Mouse (Mus musculus): ENCODE results near the gene Cyb561a3. TPM values are rescaled to one million over a fixed set of nuclear protein-coding genes. Genes with fewer than 3 reads are reported as not detected.
A peak's percentile ranks its signal among the peaks of the same experiment; 100 is the strongest.
"Not testable (repeated sequence)": the region's sequence is repeated elsewhere in the genome, so short reads cannot be mapped to it uniquely, and the experiment has no call there.

The Cyb561a3 gene
- polyA plus RNA-seq (2014; fragmentation: Nextera tagmentation; extraction: Ambion mirVana) = 12.5 and 17.0 TPM in 2 replicates

- WGBS = under 1% methylated on average over 44 of the region's 44 CpGs
Measured at GRCm38 (mm10) chr19:10576690-10577561, at the start of gene Cyb561a3, which contains the start of gene Tmem138. TSS of gene Cyb561a3 (plus strand) at chr19:10577172. TSS of gene Tmem138 (minus strand) at chr19:10577362.

GRCm38 (mm10) chr19:10530082-10530481, 46.9 kb upstream of the Cyb561a3 start:
- Histone ChIP-seq H3K4me1 (replicated peaks; ENCODE audit: control insufficient read depth, insufficient read depth, low read length) (no peaks in the 10 kb centered on the region; the same call in 1 of the 2 replicates), H3K27me3 (ENCODE audit: control insufficient read depth, insufficient read depth, low read length) (no peaks in the 10 kb centered on the region), H3K9me3 (ENCODE audit: control insufficient read depth, low read length) (no peaks in the 10 kb centered on the region), H3K4me2 (replicated peaks; ENCODE audit: low read depth, low read length) (no peak overlapping the region), H3K36me3 (ENCODE audit: control insufficient read depth, insufficient read depth, low read length) (0 out of 2 replicates have a peak, but pooled peaks cover 2% of the 10 kb centered on the region), H3K9ac (ENCODE audit: low read depth, low read length) (no peak overlapping the region), H3K4me3 (ENCODE audit: low read depth, low read length) (no peak overlapping the region), H3K27ac (ENCODE audit: low read depth, low read length) (no peak overlapping the region)
- ATAC-seq (ENCODE audit: low FRiP score) (no peak), DNase-seq (ENCODE audit: low spot score) (no peak)
- 97% methylated on average over 1 of the region's 1 CpGs for WGBS

More at GRCm38 (mm10) chr19:10576690-10577561, at the start of gene Cyb561a3, which contains the start of gene Tmem138:
- Histone ChIP-seq H3K4me2 (replicated peaks; ENCODE audit: low read depth, low read length) (peak within 1 kb of the TSS; percentile 81), H3K4me1 (replicated peaks; ENCODE audit: control insufficient read depth, insufficient read depth, low read length) (0 out of 2 replicates have a peak, but pooled peaks cover 4% of the 10 kb centered on the region), H3K36me3 (ENCODE audit: control insufficient read depth, insufficient read depth, low read length) (no peaks in the 10 kb centered on the region), H3K27me3 (ENCODE audit: control insufficient read depth, insufficient read depth, low read length) (no peaks in the 10 kb centered on the region), H3K9ac (ENCODE audit: low read depth, low read length) (peak within 1 kb of the TSS; percentile 86), H3K9me3 (ENCODE audit: control insufficient read depth, low read length) (no peaks in the 10 kb centered on the region), H3K27ac (ENCODE audit: low read depth, low read length) (peak within 1 kb of the TSS; percentile 85), H3K4me3 (ENCODE audit: low read depth, low read length) (peak within 1 kb of the TSS; percentile 60)
- DNase-seq (ENCODE audit: low spot score) (peak; percentile 93), ATAC-seq (ENCODE audit: low FRiP score) (peak; percentile 96)

- no peaks in the 10 kb centered on the region for H3K9me3 ChIP-seq (ENCODE audit: control insufficient read depth, low read length)
- H3K36me3 ChIP-seq (ENCODE audit: control insufficient read depth, insufficient read depth, low read length) = peaks cover 20% of the 10 kb centered on the region
- 95% methylated on average over 5 of the region's 5 CpGs for WGBS
- DNase-seq (ENCODE audit: low spot score) (no peak), ATAC-seq (ENCODE audit: low FRiP score) (no peak)
- H3K9ac ChIP-seq (ENCODE audit: low read depth, low read length) = no peak overlapping the region
- no peak overlapping the region for H3K4me3 ChIP-seq (ENCODE audit: low read depth, low read length)
- H3K4me2 ChIP-seq (replicated peaks; ENCODE audit: low read depth, low read length) = no peak overlapping the region
- H3K4me1 ChIP-seq (replicated peaks; ENCODE audit: control insufficient read depth, insufficient read depth, low read length) = no peaks in the 10 kb centered on the region
- no peaks in the 10 kb centered on the region for H3K27me3 ChIP-seq (ENCODE audit: control insufficient read depth, insufficient read depth, low read length)
- no peak overlapping the region for H3K27ac ChIP-seq (ENCODE audit: low read depth, low read length)
Measured at GRCm38 (mm10) chr19:10539454-10539853, 37.5 kb upstream of the Cyb561a3 start.

GRCm38 (mm10) chr19:10555624-10556510, 21.1 kb upstream of the Cyb561a3 start, which contains the start of gene Tmem216:
TSS of gene Tmem216 (minus strand) at chr19:10556238.
- no peaks in the 10 kb centered on the region for H3K36me3 ChIP-seq (ENCODE audit: control insufficient read depth, insufficient read depth, low read length)
- ATAC-seq (ENCODE audit: low FRiP score) (peak; percentile 98), DNase-seq (ENCODE audit: low spot score) (peak; percentile 84)
- H3K27me3 ChIP-seq (ENCODE audit: control insufficient read depth, insufficient read depth, low read length) = no peaks in the 10 kb centered on the region
- peak within 1 kb of the TSS; percentile 65 for H3K4me3 ChIP-seq (ENCODE audit: low read depth, low read length)
- no peaks in the 10 kb centered on the region for H3K9me3 ChIP-seq (ENCODE audit: control insufficient read depth, low read length)
- 1% methylated on average over 40 of the region's 43 CpGs for WGBS
- H3K9ac ChIP-seq (ENCODE audit: low read depth, low read length) = peak within 1 kb of the TSS; percentile 59
- no peaks in the 10 kb centered on the region; the same call in 1 of the 2 replicates for H3K4me1 ChIP-seq (replicated peaks; ENCODE audit: control insufficient read depth, insufficient read depth, low read length)
- H3K4me2 ChIP-seq (replicated peaks; ENCODE audit: low read depth, low read length) = peak within 1 kb of the TSS; percentile 84
- H3K27ac ChIP-seq (ENCODE audit: low read depth, low read length) = peak within 1 kb of the TSS; percentile 79

GRCm38 (mm10) chr19:10557001-10557400, 20.0 kb upstream of the Cyb561a3 start:
- no peak for DNase-seq (ENCODE audit: low spot score)
- 61% methylated on average over 2 of the region's 2 CpGs for WGBS

GRCm38 (mm10) chr19:10557430-10557829, 19.5 kb upstream of the Cyb561a3 start:
- Histone ChIP-seq H3K4me2 (replicated peaks; ENCODE audit: low read depth, low read length) (no peak overlapping the region), H3K4me3 (ENCODE audit: low read depth, low read length) (no peak overlapping the region), H3K9me3 (ENCODE audit: control insufficient read depth, low read length) (no peaks in the 10 kb centered on the region), H3K27ac (ENCODE audit: low read depth, low read length) (no peak overlapping the region), H3K27me3 (ENCODE audit: control insufficient read depth, insufficient read depth, low read length) (no peaks in the 10 kb centered on the region), H3K9ac (ENCODE audit: low read depth, low read length) (no peak overlapping the region), H3K4me1 (replicated peaks; ENCODE audit: control insufficient read depth, insufficient read depth, low read length) (no peaks in the 10 kb centered on the region; the same call in 1 of the 2 replicates), H3K36me3 (ENCODE audit: control insufficient read depth, insufficient read depth, low read length) (no peaks in the 10 kb centered on the region)
- ATAC-seq (ENCODE audit: low FRiP score) (no peak), DNase-seq (ENCODE audit: low spot score) (no peak)
- 68% methylated on average over 2 of the region's 2 CpGs for WGBS

More at GRCm38 (mm10) chr19:10557001-10557400, 20.0 kb upstream of the Cyb561a3 start:
- Histone ChIP-seq H3K4me2 (replicated peaks; ENCODE audit: low read depth, low read length) (no peak overlapping the region), H3K27ac (ENCODE audit: low read depth, low read length) (no peak overlapping the region), H3K9me3 (ENCODE audit: control insufficient read depth, low read length) (no peaks in the 10 kb centered on the region), H3K36me3 (ENCODE audit: control insufficient read depth, insufficient read depth, low read length) (no peaks in the 10 kb centered on the region), H3K27me3 (ENCODE audit: control insufficient read depth, insufficient read depth, low read length) (no peaks in the 10 kb centered on the region), H3K4me1 (replicated peaks; ENCODE audit: control insufficient read depth, insufficient read depth, low read length) (no peaks in the 10 kb centered on the region; the same call in 1 of the 2 replicates), H3K4me3 (ENCODE audit: low read depth, low read length) (no peak overlapping the region), H3K9ac (ENCODE audit: low read depth, low read length) (no peak overlapping the region)
- ATAC-seq (ENCODE audit: low FRiP score) = no peak

GRCm38 (mm10) chr19:10557837-10558375, 19.1 kb upstream of the Cyb561a3 start:
- not testable (repeated sequence) for H3K9me3 ChIP-seq (ENCODE audit: control insufficient read depth, low read length); H3K4me3 ChIP-seq (ENCODE audit: low read depth, low read length); H3K27ac ChIP-seq (ENCODE audit: low read depth, low read length); H3K27me3 ChIP-seq (ENCODE audit: control insufficient read depth, insufficient read depth, low read length); H3K9ac ChIP-seq (ENCODE audit: low read depth, low read length); DNase-seq (ENCODE audit: low spot score); H3K4me2 ChIP-seq (replicated peaks; ENCODE audit: low read depth, low read length); H3K4me1 ChIP-seq (replicated peaks; ENCODE audit: control insufficient read depth, insufficient read depth, low read length); H3K36me3 ChIP-seq (ENCODE audit: control insufficient read depth, insufficient read depth, low read length); ATAC-seq (ENCODE audit: low FRiP score)
- 78% methylated on average over 4 of the region's 4 CpGs for WGBS

- Histone ChIP-seq H3K4me1 (replicated peaks; ENCODE audit: control insufficient read depth, insufficient read depth, low read length) (no peaks in the 10 kb centered on the region; the same call in 1 of the 2 replicates), H3K27me3 (ENCODE audit: control insufficient read depth, insufficient read depth, low read length) (no peaks in the 10 kb centered on the region), H3K9me3 (ENCODE audit: control insufficient read depth, low read length) (no peaks in the 10 kb centered on the region), H3K36me3 (ENCODE audit: control insufficient read depth, insufficient read depth, low read length) (no peaks in the 10 kb centered on the region), H3K4me2 (replicated peaks; ENCODE audit: low read depth, low read length) (no peak overlapping the region), H3K4me3 (ENCODE audit: low read depth, low read length) (no peak overlapping the region), H3K9ac (ENCODE audit: low read depth, low read length) (no peak overlapping the region), H3K27ac (ENCODE audit: low read depth, low read length) (no peak overlapping the region)
- no peak for ATAC-seq (ENCODE audit: low FRiP score)
- 31% methylated on average over 5 of the region's 5 CpGs for WGBS
- DNase-seq (ENCODE audit: low spot score) = no peak
Measured at GRCm38 (mm10) chr19:10560108-10560507, 16.9 kb upstream of the Cyb561a3 start.
